Mouse (Mus musculus) embryo, embryonic 10.5 days (tissue): ENCODE data around the gene Dram1.

Experiments
- DNase-seq: peaks from one replicate; pipeline ENCODE4 v3.0.0-alpha.2; 2015; ENCODE audit warnings: low spot score

Gene Dram1

DNA sequence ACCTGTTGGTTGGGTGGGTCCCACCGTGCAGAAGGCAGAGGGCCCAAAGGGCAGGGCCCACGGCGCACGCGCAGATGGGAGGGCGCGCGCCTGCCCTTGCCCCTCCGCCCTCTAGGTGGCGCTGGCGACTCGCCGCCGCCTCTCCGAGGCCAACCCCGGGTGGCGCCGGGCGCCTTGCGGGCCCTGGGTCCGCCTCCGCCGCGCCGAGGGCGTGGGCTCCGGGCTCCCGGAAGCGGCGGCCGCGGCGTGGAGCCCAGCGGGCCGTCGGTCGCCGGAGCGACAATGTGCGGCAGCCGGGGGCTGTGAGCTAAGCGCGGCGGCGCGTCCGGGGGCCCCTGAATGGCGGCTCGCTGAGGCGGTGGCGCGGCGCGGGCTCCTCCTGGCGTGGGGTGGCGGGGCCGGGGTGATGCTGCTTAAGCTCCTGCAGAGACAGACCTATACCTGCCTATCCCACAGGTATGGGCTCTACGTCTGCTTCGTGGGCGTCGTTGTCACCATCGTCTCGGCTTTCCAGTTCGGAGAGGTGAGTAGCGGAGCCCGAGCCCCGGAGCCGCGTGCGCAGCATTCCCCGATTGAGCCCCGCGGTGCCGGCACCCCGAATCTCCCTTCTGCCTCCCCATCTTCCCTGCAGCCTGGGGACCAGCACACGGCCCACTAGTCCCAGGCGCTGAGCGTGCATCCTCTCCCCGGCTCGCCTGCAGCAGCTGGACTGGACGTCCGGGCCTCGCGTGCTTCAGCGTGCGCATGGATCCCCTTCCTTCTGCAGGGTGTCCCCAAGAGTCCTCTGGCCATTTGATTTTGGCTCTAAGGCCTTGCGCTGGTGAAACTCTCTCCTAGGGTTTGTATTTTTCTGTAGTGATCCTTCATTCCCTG, at the start of gene Dram1, which contains the start of gene Gnptab:
Gene Dram1, minus strand, starts transcription at position 68 of the 873 bp plus-strand sequence.
Gene Gnptab, plus strand, starts transcription at position 120 of the 873 bp plus-strand sequence.
- peak; percentile 90 for DNase-seq

DNA sequence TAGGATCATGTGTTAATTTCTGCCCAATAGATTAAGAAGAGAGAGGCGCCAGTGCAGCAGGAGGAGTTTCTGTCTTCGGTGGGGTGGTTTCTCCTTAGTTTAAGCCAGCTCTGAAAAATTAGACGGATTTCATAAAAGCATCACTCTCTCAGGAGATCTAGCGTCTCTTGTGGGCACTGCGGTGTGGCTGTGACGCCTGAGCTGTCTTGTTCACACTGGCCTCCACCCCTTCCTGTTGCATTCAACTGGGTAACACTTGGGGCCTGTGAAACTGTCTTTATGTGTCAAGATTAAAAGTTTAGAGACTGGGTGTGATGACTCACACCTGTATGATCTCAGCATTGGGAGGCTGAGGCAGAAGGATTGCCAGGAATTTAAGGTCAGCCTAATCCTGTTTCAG, 49.1 kb upstream of the Dram1 start:
- DNase-seq = no peak

DNA sequence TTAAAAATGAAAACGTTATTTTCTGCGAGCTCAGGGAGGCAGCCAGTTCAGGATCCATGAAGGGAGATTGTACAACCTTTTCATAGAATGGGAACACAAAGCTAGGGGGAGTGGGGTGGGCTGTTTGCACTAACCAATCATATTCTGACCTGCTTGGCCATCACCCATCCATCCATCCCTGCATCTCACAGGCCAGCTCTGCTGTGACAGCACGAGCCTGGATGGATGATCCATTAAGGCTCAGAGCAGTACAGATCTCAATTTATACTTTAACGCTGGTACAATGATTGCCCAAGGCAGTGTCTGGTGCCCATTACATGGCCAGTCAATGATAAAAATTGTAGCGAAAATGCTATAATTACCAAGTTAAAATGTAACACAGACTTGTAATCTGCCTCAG, 48.0 kb upstream of the Dram1 start:
- DNase-seq = no peak

DNA sequence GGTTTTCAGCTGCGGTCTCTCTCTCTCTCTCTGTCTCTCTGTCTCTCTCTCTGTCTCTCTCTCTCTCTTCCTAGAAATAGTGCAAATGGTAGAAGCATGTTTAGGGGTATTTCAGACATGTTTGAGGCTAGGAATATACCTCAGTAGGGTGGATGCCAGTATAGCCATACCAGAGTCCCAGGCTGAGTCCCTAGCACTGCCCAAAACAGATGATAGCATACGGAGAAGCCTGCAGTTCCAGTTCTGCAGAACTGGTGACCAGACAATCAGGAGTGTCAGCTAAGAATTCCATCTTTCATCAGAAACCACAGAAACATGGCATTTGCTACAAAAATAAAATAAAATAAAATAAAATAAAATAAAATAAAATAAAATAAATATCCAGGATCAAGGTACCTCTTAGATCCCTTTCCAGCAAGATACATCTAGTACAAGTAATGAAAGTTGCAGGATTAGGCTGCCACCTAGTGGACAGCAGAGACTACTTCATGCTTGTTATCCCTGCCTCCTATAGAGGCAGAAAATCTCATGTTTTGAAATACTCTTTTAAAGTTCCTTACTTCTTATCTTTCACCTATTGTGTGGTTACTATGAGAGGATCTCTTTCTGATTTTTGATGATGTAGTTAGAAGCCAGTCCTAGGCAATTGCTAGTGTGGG, 47.4 kb upstream of the Dram1 start:
- peak; percentile 78 for DNase-seq

DNA sequence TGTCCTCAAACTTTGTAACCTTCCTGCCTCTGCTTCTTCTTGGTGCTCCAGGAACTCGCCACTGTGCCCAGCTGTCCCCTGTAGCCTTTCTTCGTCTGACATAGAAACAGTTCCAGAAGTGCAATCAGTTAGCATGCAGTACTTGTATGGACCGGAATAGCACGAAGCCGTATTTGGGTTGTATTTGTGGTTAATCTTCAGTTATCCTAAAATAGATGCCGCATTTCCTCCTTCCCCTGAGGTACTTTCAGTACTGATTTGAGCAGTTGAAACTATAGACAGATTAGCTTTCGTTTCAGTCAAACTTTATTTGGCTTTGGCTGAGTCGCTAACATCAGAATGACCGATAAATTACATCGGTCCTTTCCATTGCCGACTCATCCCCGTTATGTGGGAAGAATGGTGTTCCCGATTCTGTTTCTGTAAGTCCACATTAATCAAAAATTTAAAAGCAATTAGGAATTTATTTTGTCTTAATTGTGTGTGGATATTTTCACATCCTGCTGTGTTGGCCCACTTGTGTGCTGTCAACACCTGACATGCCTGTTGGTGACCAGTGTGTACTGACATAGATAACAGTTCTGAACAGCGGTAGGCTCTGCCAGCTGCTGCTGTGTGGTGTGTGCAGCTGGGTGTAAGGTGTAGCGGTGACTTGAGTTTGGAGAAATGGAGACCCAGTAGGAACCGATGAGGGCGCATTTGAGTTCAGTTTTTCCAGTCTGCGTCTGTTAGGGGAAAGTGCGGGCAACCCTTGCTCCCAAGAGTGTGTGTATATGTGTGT, 42.0 kb upstream of the Dram1 start:
- DNase-seq = no peak

DNA sequence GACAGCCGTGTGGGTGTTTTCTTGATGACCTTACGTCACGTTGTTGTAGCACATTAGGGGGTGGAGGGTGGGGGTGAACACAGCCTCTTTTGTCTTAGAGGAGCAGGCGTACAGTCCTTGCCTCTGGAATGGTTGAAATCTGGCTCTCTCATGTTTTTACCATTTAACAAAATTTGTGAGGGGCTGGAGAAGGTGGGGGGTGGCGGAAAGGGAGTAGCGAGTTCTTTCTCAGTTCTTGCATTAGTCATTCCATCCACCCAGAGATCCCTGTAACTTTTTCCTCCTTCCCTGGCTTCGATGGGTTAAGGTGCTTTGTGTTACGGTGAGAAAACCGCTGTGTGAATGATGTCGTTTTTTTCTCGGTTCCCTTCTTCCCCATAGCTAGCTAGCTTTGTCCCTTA, 41.3 kb upstream of the Dram1 start:
- DNase-seq = no peak

DNA sequence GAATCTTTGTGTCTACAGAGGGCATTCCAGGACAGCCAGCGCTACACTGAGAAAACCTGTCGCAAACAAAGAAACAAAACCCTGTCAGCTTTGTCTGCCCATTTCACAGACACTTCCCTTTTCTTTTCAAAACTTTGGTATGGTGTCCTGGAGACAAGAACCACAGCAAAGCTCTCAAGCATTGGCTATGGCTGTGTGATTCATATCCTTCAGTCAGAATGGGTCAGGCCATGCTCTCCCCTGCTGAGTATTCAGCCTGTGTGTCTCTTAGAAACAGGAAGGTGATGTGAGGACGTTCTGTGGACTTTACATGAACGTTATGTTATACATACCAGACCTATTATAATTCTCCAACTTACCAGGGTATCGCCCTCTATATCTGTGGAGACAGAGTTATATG, 38.8 kb upstream of the Dram1 start:
- DNase-seq = no peak

DNA sequence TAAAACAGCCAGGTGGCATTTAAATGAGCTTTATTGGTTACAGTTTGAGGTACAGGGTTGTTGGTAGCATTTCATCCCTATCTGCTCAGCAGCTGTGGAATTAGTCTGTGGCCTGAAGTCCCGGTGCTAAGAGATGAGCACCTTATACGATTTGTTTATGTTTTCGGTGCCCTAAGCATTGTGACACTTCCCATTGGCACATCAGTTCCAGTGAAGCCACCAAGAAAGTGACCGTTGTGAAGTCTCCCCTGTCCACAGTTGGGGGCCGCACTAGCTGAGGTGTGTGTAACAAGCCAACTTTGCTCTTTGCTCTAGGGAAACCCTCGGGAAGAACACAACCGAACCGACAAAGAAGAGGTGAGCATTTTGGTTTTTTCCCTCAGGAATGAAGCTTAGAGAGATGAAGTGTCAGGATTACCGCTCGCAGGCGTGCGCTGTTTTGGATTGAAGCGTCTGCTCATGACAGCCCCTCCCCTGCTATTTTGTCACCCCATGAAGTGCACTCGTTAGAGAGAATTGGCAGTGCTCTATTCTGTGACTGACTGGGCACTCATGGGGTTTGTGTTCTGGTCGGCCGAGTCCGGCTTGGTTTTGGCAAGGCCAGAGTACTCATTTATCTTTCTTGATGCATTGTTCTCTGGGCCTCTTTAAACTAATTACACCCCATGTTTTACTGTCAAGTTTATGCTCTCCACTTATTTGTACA, 33.6 kb upstream of the Dram1 start:
- DNase-seq = no peak

DNA sequence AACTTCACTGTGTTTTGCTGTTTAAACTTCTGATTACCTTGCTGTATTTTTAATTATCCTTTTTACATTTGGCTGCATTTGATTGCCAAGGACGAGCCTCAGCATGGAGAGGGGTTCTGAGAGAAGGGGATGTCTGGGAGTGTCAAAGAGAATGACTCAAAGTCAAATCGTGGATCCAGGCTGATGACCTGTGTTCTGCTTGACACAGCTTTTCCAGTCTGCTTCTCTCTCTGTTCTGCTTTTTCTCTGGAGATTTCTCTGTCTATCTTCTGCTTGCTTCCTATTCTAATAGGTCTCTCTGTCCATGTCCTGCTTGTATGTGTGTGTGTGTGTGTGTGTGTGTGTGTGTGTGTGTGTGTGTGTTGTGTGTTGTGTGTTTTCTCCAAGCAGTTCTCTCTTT, 30.9 kb upstream of the Dram1 start:
- no peak for DNase-seq

DNA sequence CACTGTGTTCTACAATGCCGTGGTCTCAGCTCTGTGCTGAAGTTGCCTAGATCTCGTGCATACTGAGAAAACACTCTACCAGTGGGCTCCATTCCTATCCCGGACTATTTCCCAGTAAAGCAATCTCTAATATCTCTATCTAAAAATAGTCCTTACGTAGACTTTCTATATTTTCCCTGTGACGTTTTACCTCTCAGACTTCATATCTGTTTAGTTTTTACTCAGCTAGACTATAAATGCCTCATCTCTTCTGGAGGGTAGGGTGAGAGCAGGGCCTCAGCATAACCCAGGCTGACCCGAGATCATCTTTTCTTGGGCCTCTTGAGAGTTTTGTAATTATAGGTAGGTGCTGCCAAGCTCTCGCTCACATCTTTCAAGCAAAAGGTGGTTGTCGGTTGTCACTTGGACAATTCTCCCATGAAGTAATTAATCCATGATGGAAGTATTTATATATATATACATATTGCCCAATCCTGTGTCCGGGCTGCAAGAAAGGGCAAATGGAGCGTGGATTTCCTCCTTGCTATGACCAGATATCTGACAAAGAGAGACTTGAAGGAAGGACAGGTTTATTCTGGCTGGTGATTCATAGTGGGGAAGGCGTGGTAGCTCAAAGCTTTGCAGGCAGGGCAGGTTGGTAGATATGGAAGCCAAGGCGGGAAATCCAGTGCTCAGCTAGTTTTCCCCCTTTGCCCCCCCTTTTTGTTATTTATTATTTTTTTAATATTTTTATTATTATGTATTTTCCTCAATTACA, 29.2 kb upstream of the Dram1 start:
- DNase-seq = no peak

DNA sequence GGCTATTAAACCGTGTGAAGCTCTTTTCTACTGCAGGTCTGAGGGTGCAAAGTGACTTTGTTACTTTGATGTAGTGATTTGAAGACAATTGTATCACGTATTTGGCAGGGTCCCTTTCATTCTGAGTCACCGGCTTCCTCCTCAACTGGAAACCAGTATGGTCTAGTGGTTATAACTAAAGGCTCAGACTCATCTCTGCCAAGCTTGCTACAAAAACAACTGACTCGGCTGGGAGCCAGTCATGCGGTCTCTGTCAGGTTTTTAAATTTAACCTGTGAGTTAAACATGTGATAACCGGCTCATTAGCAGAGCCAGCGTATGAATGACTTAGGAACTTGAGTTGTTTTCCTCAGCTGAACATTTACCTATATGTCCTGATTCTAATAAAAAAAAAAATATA, 26.9 kb upstream of the Dram1 start:
- DNase-seq = no peak

DNA sequence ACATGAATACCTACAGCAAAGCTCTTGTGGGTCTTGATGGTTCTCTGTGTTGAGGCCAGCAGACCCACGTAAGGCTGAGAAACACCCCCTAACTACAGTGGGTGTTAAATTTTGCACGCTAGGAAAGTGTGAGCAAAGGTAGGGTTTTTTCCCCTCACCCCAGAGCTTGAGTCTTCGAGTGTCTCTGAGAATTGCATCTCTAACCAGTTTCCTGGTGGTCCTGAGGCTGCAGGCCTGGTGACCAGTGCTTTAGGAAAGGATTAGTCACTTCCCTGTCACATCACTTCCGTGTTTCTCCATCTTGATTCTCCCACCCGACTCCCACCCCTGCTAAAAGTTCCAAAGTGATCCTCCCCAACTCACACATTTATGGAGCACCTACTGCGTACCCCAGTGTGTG, 25.3 kb upstream of the Dram1 start:
- no peak for DNase-seq

DNA sequence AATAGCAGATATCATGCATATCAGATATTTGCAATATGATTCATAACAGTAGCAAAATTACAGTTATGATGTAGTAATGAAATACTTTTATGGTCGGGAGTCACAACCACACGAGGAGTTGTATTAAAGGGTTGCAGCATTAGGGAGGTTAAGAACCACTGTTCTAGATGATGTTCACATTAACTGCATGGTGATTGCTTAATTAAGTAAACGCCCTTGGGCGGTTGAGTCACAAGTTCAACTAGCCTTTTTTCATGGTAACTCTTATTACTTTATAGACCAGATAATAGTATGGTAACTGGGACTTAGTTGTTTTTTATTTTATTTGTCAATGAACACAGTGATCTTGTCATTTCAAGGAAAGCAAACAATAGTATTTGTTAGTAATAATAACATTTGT, 24.1 kb upstream of the Dram1 start:
- no peak for DNase-seq

DNA sequence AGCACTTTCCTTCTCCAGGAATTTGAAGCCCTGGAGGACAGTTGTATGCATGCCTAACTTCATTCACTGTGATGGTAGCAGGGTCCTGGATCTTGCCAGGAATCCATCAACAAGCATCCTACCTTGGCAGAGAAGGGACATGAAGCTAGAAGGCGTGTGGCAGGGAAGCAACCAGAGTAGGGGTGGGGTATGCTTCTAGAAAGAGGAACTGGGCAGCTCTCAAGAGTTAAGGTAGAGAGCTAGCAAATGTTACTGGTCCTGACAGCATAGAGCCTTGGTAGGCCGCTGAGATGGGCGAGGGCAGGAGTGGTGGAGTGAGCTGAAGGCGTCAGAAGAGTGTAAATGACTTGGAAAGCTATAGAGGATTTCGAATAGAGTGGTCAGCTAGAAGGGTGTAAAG, 20.4 kb upstream of the Dram1 start:
- DNase-seq = no peak

DNA sequence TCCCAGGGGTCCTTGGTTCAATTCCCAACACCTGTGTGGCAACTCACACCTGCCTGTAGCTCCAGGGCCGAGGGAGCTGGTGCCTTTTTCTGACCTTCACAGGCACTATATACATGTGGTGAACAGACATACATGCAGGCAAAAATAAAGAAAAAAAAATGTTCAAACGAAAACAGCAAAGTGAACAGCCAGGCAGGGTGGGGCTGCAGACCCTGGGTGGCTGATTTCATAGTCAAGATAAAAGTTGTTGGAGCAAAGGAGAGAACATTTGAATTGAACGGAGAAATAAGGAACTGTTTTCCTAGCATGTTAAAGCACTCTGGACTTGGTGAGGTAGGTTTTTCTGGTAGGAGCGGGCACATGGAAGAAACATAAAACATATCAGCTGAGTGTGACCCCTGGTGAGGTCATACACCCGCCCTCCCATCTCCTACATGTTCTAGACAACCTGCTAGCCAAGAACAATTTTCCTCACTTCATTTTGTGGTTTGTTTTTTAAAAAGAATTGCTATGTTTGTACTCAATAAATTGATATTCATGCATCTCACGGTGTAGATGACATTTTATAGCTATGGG, 19.9 kb upstream of the Dram1 start:
- DNase-seq = no peak

DNA sequence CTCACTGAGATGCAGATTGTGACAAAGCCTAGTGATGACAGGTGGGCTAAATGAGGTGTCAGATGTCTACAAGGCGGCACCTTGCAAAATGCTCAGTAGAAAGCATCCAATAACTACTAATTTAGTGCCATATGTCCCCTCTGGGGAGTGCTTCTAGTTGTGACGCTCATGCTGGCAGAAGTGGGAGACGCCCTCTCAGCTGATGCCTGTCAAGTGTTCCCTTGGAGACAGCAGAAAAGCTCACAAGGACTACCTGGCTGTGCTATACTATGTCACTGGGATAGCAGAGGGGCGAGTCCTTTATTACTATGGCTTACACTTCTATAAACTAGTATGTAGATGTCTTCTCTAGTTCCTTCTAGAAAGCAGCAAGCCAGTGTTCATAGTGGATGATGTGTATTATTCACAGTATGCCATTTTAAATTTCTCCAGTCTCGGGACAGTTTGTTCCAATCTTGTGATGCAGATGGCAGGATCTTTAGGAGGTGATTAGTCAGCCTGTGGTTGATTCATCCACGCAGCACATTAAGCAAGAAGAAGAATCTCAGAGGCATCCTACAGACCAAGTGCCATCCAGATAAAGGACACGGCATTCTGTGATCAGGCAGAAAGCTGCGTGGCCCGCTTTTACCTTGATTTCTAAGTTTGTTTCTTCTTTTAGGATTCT, 13.4 kb upstream of the Dram1 start:
- DNase-seq = no peak

DNA sequence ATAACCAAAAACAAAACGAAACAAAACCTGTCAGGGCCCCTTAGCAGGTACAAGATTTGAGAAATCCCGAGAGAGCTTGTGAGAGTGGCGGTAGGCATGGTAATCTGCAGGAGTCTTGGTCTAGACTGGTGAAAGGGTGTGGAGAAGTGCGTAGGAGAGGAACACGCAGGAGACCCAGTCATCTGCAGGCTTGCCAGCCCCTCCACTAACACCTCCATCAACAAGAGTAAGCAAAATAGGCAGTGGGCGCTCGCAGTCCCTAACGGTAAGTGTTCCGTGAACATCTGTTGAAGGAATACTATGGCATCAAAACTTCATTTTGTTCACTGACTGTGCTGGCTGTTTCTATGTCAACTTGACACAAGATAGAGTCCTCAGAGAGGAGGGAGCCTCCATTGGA, 12.6 kb upstream of the Dram1 start:
- no peak for DNase-seq

DNA sequence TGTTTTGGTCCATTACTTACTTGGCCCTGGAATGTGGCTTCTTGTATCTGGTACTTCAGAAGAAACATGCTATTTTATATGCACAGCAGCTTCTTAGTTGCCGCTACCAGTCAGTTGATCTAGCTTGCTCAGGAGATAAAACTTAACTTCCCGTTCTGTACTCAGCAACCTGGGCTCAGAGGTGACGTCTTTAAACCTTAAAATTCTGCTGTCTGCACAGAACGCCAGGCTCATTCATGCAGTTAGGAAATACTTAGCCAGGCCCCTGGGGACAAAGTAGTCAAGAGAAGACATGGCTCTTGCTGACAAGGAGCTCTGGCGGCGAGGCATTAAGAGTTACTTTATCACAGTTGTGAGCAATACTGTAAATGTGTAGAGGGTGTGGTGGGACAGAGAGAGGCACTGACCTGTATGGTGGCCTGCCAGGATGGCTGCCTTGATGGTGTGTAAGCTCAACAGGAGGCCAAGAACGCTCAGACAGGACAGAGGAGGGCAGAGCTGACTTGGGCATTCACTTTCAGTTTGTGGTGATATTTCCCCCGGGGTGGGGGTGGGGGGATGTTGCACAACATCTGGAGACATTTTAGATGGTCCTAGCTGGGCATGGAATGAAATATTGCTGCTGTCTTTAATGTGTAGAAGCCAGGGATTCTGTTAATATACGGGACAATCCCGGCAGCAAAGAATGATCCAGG, 11.4 kb upstream of the Dram1 start:
- DNase-seq = no peak

DNA sequence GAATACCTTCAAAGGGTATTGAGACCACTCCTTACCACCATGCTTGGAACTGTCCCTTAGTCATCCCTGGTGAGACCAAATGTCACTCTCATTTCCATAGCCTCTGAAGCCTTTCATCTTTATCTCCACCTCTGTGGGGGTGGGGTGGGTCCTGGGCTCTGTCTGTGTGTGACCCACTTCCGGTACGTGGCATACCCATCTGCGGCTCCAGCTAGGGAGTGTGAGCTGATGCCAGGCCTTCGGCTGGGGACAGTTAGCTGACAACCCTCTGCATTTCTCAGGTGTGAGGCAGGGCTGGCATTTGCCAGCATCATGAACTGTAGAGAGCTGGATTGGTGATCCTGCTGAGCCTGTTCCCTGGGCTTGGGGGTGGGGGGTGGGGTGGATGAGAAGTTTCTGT, 10.7 kb upstream of the Dram1 start:
- no peak for DNase-seq

DNA sequence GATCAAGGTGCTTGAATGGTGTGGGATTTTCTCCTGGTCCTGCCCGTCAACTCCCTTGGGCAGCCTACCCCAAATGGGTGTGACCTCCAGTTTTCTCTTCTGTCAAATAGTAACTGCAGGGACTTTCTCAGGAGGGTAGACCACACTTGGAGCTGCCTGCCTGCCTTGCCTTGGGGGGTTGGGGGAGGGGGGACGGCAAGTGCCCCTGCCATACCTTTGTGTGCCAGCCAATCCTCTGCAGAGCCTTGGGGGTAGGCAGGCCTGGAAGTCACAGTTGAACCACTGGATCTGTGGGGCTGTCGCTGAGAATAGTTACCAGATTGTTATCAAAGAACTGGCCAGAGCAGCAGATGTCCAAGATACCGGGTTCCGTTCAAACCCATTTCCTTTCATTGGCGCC, 7.4 kb upstream of the Dram1 start:
- no peak for DNase-seq
